Mouse (Mus musculus): ENCODE data around the gene St8sia2. TPM values are rescaled to one million over a fixed set of nuclear protein-coding genes. Genes with fewer than 3 reads are reported as not detected.

St8sia2 gene
- polyA plus RNA-seq, 1 experiment: not detected

DNA sequence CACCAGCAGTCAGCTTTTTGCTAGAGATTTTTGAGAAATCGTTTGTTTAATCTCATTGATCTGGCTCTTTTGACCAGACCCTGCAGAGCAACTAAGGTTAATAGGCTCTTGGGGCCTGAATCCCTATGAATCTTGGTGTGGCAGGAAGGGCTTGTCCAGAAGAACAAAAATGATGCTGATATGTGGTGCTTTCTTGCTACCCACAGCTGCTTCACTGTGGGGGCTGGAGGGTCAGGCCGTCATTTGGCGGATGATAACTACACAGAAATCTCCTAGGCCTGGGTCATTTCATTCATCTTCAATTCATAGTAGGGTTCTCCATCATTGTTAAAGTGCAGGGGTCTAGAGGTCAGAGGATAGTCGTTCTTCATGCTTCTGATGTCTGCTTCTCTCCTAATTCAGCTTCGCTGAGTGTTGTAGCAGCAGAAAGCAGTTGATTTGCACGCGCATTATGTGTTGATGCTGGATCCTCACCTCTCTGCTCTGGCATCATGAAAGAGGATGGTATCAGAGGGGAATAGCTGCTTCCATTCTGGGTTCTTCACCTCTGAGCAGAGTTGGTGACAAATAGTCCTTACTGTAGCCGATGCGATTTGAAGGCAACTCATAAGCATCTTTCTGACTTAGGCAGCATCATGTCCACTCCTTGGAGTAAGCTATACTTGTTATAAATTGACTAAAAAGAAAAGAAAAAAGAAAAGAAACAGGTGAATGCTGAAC, 122.4 kb downstream of the St8sia2 start:
- Histone ChIP-seq H3K4me1 (no peaks in the 10 kb centered on the region), H3K36me3 (replicated peaks; ENCODE audit: low read length) (no peaks in the 10 kb centered on the region), H3K9me3 (no peaks in the 10 kb centered on the region), H3K27me3 (replicated peaks) (no peaks in the 10 kb centered on the region), H3K4me3 (replicated peaks) (no peak overlapping the region)
- no peak for TF ChIP-seq FLI1 (IDR thresholded peaks at IDR 0.05; ENCODE audit: low read length)
- TF ChIP-seq GATA1 (IDR thresholded peaks at IDR 0.05; ENCODE audit: borderline replicate concordance, low read length): no peak

DNA sequence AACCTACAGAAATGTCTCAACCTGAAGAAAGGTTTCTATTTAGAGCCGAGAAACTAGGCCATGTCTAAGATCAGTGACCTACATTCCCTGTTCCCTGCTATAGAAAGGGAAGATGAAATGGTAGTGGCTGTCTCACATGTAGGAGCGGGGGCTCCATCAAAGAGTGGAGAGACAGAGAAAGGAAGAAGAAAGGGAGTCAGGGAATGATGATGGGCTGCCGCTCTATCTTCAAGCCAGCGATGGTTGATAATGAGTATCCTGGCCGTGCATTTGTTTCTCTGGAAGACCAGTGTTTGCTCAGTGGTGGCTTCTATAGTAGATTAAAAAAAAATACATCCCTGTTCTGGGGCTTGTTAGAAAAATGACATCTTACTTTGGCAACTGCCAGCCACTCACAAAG, 123.0 kb downstream of the St8sia2 start:
- H3K9me3 ChIP-seq: no peaks in the 10 kb centered on the region
- no peaks in the 10 kb centered on the region for H3K27me3 ChIP-seq (replicated peaks)
- H3K4me3 ChIP-seq (replicated peaks): no peak overlapping the region
- no peak for TF ChIP-seq GATA1 (IDR thresholded peaks at IDR 0.05; ENCODE audit: borderline replicate concordance, low read length)
- no peak for TF ChIP-seq FLI1 (IDR thresholded peaks at IDR 0.05; ENCODE audit: low read length)
- no peaks in the 10 kb centered on the region for H3K36me3 ChIP-seq (replicated peaks; ENCODE audit: low read length)
- no peaks in the 10 kb centered on the region for H3K4me1 ChIP-seq

Data from megakaryocyte, embryonic 14.5 days (primary cell).